Mouse (Mus musculus): ENCODE measurements at regions not wholly inside any gene's neighbourhood (a gene's known extent, or its start where the extent isn't known, plus 50 kb on each side); places are given as distances from the start of the nearest gene placed in this dataset.

- Histone ChIP-seq H3K79me2 (ENCODE audit: control insufficient read depth, insufficient read depth) (no peaks in the 10 kb centered on the region), H3K4me3 (ENCODE audit: insufficient read depth, poor library complexity, severe bottlenecking) (no peak overlapping the region), H3K79me3 (ENCODE audit: low read depth) (no peaks in the 10 kb centered on the region), H3K27me3 (ENCODE audit: control insufficient read depth, insufficient read depth, insufficient read length) (no peaks in the 10 kb centered on the region), H3ac (ENCODE audit: control insufficient read depth, insufficient read length, low read depth) (no peak overlapping the region), H3K36me3 (ENCODE audit: control insufficient read depth, insufficient read depth) (no peaks in the 10 kb centered on the region)
- TF ChIP-seq FOSL1 (IDR thresholded peaks at IDR 0.05; ENCODE audit: insufficient read depth, low read length, poor library complexity, severe bottlenecking) (no peak), CEBPB (IDR thresholded peaks at IDR 0.05; ENCODE audit: low read depth) (no peak), MYOG (IDR thresholded peaks at IDR 0.05; ENCODE audit: control insufficient read depth, extremely low read depth, insufficient read length) (no peak)
Measured at GRCm38 (mm10) chr13:6736984-6737566, 88.5 kb upstream of the Pfkp start.

Data from C2C12 (cell line).